Mouse (Mus musculus) stomach, postnatal 0 days (tissue): ENCODE data around the gene Lclat1.

Experiments used
- CTCF ChIP-seq: IDR thresholded peaks from 2 replicates; pipeline ENCODE4 v1.5.1; 2016; ENCODE audit warnings: antibody characterized with exemption, low read depth, mild to moderate bottlenecking, moderate library complexity
- EP300 ChIP-seq: optimal IDR thresholded peaks from 2 replicates; pipeline ENCODE3; 2016; ENCODE audit warnings: antibody characterized with exemption

DNA sequence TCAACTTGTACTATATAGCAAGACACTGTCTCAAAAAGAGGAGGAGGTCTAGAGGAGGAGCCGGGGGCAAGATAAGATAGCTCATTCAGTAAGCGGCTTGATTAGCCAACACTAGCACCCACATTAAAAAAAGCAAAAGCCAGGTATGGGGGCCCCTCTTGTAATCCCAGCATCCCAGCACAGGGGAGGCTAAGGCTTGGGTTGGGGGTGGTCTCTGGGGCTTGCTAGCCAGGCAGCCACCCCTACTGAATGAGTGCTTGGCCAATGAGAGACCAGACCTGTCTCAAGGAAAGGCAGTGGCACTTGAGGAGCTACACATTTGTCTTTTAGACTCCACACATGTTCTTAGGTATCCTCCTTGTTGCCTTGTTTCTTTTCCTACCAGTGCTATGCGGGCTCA lies 136.8 kb downstream of the Lclat1 start:
- TF ChIP-seq EP300 (no peak), CTCF (no peak)
